Mouse (Mus musculus): ENCODE results near the gene Actn2.

Actn2 gene

DNA sequence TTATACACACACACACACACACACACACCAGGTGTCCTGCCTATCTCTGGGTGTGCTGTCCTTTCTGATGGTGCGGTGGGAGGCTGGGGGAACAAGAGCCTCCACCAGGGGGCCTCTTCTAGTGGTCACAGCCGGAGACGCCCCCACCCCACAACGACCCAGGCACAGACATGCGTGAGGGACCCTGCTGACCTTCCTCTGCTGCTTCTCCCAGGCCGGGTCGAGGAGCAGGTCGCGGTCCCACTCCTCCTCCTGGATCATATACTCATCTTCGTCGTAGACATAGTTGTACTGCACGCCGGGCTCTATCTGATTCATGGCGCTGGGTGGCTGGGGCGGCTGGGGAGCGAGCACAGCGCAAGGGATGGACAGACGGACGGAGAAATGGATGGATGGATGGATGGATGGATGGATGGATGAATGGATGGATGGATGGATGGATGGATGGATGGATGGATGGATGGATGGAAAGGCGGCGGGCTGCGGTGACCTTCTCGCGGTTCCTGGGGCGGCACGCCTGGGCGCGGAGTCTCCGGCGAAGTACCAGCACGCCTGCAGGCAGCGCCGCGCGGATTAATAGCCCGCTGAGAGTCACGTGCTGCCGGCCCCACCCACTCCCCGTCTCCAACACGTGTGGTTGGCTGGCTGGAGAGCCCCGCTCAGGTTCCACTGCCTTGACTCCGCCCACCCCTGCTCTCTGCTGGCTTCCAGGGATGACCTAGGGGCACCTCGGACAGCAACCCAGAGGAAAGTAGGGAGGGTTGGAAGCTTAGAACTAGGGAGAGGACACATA is at the start of gene Actn2:
TSS of gene Actn2 (minus strand) at position 578 of the 793 bp plus-strand sequence.
- peak; percentile 98 for DNase-seq

DNA sequence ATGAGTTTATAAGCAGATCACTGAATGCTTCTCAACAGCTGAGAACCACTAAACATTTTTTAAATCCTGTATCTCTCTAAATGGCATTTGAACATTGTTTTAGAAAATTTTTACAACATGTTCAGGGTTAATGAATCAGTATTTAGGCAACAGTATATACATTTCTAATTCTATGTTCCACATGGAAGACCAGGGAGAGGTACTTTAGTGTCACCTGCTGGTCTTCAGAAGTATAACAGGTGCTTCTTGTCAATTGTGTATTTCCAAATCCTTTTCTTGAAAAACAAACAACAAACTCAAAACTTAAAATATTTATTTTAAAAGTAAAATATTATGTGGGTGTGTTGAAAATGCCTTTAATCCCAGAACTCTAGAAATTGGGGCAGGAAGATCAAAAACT is 45.7 kb upstream of the Actn2 start:
- DNase-seq, result peak; percentile 14

DNA sequence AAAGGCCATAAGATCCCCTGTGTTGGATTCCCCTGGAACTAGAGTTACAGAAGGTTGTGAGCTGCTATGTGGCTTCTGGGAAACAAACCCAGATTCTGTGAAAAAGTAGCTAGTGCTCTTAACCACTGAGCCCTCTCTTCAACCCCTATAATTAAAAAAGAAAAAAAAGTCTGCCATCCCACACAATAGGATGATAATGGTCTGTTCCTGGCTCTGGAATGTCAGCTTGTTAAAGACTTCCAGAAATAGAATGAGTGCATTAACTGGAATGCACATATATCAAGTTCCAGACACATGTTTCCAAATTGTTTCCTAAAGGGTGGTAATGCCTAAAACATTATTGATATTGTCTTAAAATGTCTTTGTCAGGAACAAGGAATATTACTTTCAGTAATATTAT is 44.2 kb upstream of the Actn2 start:
- DNase-seq, result peak; percentile 34

DNA sequence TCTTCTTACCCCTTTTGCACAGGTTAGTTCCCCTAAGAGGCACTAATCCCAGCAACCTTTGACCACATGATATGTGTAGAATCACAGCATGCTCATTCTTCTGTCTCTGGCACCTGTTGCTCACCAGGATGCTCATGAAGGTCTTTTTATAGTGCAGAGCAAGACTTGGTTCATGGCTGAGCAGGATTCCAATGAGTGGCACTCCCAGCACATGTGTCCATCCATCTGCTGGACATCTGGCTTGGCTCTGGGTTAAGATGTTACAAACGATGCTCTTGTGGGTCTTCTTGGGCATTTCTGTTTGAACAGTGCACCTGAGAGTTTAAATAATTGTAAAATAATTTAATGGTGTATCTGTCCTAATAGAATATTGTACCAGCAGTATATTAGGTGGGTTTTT is 36.2 kb upstream of the Actn2 start:
- DNase-seq, result peak; percentile 43

DNA sequence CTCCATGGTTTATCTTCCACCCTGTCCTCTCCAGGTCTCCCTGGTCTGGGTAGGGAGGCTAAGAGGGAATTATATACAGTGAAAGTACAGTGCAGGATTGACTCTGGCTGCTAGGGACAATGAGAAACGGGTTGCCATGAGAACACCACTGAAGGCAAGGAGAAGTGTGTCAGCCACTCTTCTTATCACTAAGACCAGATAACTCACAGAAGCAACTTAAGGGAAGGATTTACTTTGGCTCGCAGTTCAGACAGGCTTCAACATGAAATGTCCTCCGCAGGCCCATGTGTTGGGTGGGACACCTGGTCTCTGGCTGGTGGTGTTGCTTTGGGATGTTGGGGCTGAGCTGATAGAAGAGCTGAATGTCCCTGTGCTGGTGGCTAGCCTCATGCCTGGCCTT is 32.2 kb upstream of the Actn2 start:
- no peak for DNase-seq

DNA sequence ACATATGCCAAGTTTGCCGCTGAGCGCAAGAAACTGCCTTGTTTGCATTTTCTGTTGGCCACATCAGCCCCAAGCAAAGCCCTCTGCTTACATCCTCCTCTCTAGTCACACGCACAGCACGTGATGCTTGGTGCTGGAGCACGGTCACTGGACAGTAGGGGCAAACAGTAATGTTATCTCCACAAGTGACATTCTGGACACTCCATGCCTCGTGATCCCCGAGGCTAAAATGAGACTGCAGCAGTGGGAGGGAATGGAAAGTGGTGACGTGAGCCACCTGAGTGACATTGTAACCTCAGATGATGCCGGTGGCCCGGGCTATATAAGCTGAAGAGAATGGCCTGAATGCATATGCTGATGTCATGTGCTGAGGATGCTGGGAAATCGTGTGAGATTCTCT is 29.4 kb upstream of the Actn2 start:
- DNase-seq, result peak; percentile 99

DNA sequence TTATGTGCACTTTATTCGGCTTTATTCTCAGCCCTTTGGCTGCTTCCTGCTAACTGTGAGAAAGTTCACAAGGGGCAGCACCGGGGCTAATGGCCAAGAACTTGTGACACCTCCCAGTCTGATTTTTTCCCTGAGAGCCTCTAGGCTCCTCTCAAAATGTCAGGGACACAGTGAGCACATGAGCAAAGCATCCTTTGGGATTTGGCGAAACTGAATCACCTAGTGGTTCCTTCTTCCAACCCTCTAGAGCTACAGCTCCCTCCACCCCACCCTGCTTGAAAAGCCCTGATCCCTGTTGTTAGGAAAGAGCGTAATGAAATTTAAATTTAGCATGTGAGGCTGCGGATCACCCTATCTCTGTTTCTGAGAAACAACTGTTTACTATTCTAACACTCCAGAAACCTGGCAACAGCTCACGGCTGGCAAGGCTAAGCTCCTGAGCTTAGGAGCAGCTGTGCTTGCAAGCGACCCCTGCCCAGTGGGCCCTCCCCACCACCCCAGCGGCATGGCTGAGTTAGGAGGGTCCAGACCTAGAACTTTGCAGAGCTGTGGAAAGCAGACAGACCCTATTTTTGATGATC is 28.6 kb upstream of the Actn2 start:
- DNase-seq, result peak; percentile 97

DNA sequence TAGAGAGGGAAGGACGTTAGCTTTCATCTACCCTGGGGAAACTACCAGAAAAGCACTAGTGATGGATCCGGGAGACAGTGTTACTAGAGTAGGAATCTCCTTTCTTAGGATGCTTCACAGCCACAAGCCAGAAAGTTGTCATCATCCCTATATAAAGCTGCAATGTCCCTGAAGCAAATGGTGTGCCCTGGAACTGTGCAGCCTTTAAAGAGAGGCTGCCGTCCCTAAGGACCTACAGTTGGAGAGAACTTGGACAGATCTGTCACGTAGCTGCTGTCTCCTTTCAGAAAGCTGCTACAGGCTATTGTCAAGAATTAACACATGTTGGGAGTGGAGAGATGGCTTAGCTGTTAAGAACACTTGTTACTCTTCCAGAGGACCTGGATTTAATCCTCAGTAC is 20.9 kb upstream of the Actn2 start:
- DNase-seq, result no peak

DNA sequence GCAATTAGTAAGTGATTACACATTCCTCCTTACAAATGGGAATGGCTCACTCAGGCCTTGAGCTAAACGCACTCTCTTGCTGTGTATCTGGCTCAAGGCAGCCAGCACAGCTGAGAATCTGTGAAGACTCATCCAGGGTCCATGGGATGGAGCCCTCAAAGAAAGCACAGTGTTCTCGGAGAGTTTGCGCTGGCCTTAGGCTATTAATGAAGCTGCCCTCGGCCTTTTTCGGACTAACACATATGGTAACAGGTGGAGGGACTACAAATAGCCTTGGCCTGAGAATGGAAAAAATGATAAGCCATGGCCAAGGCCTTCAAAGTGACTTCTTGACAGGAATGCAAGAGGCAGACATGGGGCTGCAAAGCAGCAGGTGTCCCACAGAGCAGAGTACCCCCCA is 17.0 kb upstream of the Actn2 start:
- DNase-seq, result peak; percentile 90

DNA sequence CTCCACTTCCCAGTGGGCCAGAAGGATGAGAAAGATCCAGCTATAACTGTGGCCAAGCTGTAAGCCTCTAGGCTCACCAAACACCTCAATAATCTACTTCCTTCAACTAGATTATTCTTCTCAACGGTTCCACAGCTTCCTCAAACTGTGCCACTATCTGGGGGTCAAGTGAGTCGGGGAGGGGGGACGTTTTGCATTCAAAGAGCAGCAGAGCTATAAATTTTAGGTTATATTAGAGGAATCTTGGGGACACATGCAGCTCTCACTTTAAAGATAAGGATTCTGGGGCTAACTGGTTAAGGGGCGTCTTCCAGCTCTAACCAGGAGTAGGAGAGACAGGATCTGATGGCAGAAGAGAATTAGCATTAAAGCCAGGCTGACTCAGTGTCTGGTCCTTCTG is 15.6 kb upstream of the Actn2 start:
- DNase-seq, result no peak

DNA sequence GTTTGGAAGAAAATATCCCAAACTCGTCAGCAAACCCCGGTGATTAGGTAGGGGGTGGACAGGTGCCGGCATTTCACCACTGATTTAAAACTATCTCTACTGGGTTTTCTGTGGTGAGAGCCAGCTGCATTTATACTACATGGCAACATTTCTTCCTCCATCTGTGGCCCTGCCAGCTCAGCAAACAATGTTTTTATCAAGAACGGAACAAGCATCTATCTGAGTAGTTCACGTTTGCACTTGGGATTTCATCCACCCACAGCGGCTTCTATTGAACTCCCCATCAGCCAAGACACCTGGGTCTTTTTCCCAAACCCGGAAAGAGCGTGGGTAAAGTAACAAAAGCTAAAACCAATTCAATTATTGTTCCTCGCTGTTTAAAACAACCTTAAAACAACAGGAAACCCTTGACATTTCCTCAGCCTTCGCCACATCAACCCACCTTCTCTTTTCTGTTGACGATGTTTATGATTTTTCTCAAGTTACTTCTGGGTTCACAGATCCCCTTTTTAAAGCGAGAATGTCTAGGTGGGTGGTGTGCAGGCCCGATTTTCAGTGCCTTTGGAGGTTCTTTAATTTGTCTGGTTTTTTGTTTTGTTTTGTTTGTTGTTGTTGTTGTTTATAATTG is 8.8 kb upstream of the Actn2 start:
- DNase-seq, result no peak

DNA sequence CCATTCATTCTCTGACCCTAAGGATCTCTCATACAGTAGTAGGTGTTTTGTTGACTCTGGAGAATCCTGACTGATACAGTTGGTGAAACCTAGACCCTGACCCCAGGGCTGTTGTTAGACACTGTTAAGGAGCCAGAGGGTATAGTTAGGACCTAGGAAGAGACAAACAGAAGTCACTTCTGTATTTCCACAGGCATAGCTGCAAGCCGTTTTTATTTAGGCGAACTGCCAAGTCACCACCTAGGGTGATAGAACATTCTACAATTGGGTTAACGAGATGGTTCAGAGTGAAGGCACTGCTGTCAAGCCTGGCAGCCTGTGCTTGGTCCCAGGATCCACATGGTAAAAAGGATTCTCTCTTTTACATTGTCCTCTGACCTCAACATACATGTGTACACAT is 6.3 kb upstream of the Actn2 start:
- no peak for DNase-seq

DNA sequence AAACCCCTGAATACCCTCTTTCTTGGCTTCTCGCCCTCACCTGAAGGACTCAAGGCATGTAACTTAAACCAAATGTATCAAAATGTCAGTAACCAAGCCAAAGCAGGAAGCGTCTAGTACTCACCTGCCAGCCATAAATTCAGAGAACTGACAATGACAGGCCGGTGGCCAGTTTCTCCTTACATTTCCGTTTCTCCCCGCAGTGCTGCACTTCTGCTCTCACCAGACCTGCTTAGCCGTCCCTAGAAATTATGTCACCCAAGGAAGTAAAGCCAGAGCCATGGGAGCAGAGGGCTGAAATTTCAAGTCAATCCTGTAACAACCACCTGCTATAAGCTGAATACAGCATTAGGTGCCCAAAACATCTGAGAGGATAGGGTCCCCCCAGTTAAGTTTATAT is 887 bp upstream of the Actn2 start:
- DNase-seq, result peak; percentile 28

DNA sequence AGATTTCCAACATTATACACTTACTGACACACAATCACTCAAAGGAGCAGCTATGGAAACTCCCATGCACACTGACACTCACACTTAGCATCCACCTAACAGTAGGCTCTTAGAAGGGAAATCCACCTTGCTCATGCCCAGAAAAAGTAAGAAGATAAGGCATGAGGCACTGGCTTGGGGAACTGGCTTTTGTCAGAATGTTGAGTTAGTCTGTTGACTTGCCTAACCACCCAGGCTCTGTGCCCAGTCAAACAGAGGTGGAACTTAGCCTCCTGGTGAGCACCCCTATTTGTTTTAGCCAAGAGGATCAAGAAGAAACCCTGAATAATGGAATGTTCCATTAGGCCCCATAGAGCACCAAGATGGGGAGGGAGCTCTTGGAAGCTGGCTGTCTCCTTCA is 1.1 kb downstream of the Actn2 start:
- DNase-seq, result peak; percentile 94

DNA sequence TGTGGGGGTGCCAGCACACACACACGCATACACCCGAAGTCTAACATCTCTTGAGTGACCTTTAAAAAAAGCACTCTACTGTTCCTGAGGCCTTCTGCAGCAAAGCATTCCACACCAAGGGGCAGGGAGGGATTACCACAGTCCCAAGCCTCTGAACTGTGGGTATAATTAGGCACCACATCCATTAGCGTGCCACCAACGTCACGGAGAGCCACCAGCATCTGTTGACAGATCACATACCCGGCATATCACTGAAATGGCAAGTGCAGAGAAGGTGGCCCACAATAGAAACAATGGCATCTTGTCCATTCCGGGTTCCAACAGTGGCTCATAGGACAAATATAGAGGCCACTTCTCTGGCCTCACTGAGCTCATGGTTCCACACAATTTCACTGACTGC is 2.8 kb downstream of the Actn2 start:
- DNase-seq, result peak; percentile 98

DNA sequence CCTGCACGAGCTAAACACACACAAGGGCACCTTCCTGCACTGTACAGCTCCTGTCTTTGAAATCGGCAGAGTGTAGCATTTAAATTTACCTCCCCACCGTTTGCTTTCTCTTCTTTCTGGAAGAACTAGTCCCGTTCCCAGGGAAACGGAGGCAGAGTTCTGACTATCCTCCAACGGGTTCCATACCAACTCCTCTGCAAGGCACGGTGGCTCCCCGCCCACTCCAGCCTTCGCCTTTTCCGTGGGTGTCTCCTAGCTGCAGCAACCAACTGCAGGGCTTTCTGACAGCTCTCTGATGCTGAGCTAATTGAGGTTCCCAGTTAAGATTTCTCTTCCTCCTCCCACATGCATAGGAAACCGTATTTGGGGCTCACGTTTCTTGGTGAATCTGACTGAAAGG is 6.5 kb downstream of the Actn2 start:
- DNase-seq, result peak; percentile 86

DNA sequence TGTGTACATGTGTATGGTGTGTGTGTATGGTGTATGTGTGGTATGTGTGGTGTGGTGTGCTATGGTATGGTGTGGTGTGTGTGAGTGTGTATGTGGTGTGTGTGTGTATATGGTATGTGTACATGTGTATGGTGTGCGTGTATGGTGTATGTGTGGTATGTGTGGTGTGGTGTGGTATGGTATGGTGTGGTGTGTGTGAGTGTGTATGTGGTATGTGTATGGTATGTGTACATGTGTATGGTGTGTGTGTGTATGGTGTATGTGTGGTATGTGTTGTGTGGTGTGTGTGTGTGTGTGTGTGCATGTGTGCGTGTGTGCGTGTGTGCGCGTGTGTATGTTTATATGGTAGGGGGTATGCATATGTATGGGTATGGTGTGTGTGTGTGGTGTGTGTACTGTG is 9.0 kb downstream of the Actn2 start:
- no peak for DNase-seq

DNA sequence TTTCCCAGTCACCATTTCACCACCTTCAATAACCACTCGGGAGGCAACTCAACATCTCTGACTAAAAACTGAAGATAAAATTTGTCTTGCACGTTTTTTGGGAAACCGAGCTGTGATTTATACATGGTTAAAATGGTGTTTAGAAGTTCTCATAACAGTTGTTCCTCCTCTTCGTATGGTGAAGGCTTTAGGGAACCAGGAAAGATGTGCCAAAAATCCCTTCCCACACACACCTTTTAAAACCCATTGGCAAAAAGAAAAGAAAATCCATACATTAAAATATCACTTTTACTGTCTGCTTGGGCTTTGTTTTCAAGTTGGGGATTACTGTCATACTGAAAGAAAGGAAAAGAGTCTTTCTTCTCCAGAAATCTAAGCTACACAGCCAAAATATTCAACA is 12.2 kb downstream of the Actn2 start:
- no peak for DNase-seq

DNA sequence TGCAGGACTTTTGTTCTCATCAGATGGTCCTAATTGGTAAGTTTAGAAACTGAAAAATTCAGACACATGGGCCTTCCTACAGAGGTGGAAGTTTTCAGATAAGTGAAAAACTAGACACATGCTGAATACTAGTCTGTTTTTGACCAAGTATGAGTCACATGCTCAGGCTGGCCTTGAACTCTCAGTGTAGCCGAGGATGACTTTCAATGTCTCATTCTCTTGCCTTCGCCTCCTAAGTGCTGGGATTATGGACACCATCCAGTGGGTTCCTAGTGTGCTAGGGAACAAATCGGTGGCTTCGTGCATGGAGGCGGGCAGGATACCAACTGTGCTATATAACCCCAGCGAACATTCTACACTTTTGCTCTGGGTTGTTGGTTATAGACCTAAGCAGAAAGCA is 13.0 kb downstream of the Actn2 start:
- DNase-seq, result peak; percentile 57

DNA sequence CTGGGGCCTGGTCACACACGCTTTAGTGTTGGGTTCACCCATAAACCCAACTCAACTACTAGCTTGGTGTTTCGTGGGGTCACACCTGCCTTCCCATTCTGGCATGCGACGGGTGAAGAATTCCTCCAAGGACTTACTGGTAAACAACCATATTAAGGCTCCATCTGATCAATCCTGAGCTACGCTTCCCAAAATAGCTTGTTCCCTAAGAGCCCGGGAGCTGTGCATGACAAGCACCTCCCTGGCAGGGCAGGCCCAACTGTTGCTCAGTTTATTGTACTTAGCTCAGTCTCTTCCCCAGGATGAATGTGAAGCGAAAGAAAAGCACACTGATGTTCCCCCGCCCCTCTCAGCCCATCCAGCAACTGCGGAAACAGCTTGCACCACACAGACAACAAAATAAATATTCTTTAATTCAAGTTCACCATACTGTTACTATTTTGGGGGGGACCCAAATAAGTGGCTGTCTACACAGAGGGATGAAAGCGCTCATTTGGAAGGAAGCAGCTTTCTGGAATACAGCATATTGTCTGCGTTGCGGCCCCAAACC is 17.4 kb downstream of the Actn2 start:
- DNase-seq, result peak; percentile 93

DNA sequence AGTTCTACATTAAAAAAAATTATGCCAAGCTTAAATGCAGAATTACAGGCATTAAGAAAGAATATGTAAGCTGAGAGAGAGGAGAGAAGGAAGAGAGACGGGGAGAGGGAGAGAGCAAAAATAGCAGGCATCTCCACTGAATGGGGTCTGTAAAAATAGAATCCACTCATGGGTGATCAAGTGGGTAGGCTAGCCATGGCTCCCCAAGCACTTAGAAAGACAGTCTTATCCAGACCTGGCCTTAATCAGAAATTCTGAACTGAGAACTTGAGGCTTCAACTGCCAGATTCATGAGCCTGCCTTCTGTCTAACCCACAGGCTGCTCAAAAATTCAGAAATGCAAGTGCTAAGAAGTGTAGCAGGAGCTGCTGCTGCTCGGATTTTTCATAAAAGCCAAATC is 20.4 kb downstream of the Actn2 start:
- peak; percentile 90 for DNase-seq

DNA sequence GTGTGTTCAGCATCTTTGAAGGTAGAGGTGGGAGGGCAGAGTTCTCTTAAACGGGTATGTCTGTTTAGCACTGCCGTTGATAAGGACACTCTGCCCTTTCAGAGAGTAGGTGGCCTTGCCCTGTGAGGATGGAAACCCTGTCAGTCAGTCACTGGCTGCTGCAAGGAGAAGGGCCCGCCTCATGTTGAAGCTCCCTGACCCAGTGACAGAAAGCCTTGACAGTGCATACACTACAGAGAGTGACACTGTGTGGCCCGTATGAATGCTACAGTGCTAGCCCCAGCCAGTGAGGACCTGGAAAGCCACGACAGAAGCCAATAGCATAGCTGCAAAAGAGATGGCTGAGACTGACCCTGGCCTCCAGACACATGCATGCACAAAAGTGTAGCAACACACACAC is 22.5 kb downstream of the Actn2 start:
- peak; percentile 93 for DNase-seq

DNA sequence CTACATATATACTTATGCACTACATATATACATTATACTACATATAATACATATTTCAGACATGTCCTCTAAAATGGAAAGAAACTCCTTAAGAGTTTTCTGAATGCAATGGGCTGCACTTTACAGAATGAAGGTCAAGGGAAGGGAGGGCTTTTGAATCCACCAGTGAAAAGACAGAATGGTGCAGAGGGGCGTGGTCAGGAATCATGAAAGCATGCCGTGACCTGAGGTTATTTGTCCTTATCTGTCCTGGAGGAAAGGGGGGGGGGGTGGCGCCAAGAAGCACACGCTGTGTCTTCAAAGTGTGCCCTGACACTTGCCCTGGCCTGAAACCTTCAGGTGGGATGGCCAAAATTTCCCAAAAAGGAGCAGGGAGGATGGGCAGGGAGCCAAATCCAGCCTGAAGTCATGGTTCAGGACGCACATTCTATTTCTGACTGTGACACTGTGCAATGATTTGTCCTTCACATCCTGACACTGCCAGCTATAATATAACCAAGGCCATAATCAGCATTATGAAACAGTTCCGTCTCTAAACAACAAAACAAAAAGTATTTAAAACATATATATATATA is 23.3 kb downstream of the Actn2 start:
- DNase-seq, result peak; percentile 90

DNA sequence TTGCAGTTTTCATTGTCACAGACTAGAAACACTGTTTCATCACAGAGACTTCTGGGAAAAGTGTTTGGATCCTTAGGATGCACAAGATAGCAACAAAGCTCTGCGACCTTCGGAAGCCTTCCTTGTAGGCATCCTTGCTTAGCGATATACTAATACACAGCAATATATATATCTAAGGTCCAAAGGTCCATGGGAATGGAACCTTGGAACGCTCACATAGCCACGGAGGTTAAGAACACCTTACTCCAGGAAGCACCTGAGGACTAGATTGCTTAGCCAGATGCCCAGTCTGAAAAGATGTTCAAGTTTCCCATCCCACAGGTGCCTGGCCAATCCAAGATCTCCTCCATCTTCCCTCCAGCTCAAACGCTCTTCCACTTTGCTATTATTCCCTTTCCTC is 26.4 kb downstream of the Actn2 start:
- no peak for DNase-seq

Data from heart, adult 11 months (tissue).